Mouse (Mus musculus) limb, embryonic 15.5 days (tissue): ENCODE results near the gene Dolk. TPM values are rescaled to one million over a fixed set of nuclear protein-coding genes. Genes with fewer than 3 reads are reported as not detected.

ENCODE experiments used
- ATAC-seq: fragments of 200-750 bp; cut with Nextera tagmentation; 2 replicates; pipeline ENCODE4 v1.8.0; 2017; ENCODE audit warnings: low read depth, moderate TSS enrichment; ENCODE audit not compliant: insufficient number of reproducible peaks, low FRiP score, low TSS enrichment
- H3K27ac ChIP-seq: fragments of 300-500 bp; sonication (generic); 2 replicates; pipeline ENCODE4 v1.5.1; 2015; ENCODE audit warnings: moderate library complexity, mild to moderate bottlenecking, inconsistent platforms
- H3K27me3 ChIP-seq: fragments of 300-500 bp; sonication (generic); 2 replicates; pipeline ENCODE4 v1.6.1; 2015; ENCODE audit warnings: inconsistent platforms
- H3K36me3 ChIP-seq: fragments of 300-500 bp; sonication (generic); 2 replicates; pipeline ENCODE4 v1.6.1; 2015; ENCODE audit warnings: inconsistent platforms
- H3K4me1 ChIP-seq: fragments of 300-500 bp; sonication (generic); 2 replicates; pipeline ENCODE4 v1.6.1; 2015; ENCODE audit warnings: inconsistent platforms
- H3K4me2 ChIP-seq: fragments of 300-500 bp; sonication (generic); 2 replicates; pipeline ENCODE4 v1.6.1; 2015; ENCODE audit warnings: mild to moderate bottlenecking, inconsistent platforms
- H3K4me3 ChIP-seq: fragments of 300-500 bp; sonication (generic); 2 replicates; pipeline ENCODE4 v1.5.1; 2015; ENCODE audit warnings: mild to moderate bottlenecking, inconsistent platforms
- H3K9ac ChIP-seq: fragments of 300-500 bp; sonication (generic); 2 replicates; pipeline ENCODE4 v1.6.1; 2015; ENCODE audit warnings: inconsistent platforms
- H3K9me3 ChIP-seq: fragments of 300-500 bp; sonication (generic); 2 replicates; pipeline ENCODE4 v1.6.1; 2016; ENCODE audit warnings: inconsistent platforms
- WGBS: fragments of 180-500 bp; shearing (Covaris S2); methylation state at CpG from one replicate; pipeline ENCODE4 v1.1.7; 2015; 5-methylcytosine and 5-hydroxymethylcytosine counted together
- polyA plus RNA-seq: library from polyadenylated mRNA; unstranded; fragments of >200 nt; fragmentation: Nextera tagmentation; extraction: Ambion mirVana; gene quantifications from 2 replicates; pipeline ENCODE4 v1.2.1, GENCODE M21; 2015

The Dolk gene
- polyA plus RNA-seq: 31.5 and 33.4 TPM in 2 replicates

GRCm38 (mm10) chr2:30286192-30287026 lies at the start of gene Dolk, which contains the start of gene Nup188:
Dolk (minus strand) TSS chr2:30286334.
Nup188 (plus strand) TSS chr2:30286397.
- peak within 1 kb of the TSS; percentile 85 for H3K27ac ChIP-seq
- under 1% methylated on average over 64 of the region's 68 CpGs for WGBS
- H3K27me3 ChIP-seq: no peaks in the 10 kb centered on the region
- peaks cover 8% of the 10 kb centered on the region; the same call in 1 of the 2 replicates for H3K36me3 ChIP-seq
- peak within 1 kb of the TSS; percentile 92 for H3K4me3 ChIP-seq
- peak within 1 kb of the TSS; percentile 85 for H3K9ac ChIP-seq
- H3K4me2 ChIP-seq: peak within 1 kb of the TSS; percentile 94
- ATAC-seq: peak; percentile 93
- H3K4me1 ChIP-seq: peaks cover 23% of the 10 kb centered on the region
- H3K9me3 ChIP-seq: no peaks in the 10 kb centered on the region

- no peaks in the 10 kb centered on the region for H3K27me3 ChIP-seq
- no peaks in the 10 kb centered on the region for H3K4me1 ChIP-seq
- peaks cover 97% of the 10 kb centered on the region for H3K36me3 ChIP-seq
- no peak for ATAC-seq
- H3K9ac ChIP-seq: no peak overlapping the region
- no peak overlapping the region for H3K27ac ChIP-seq
- no peaks in the 10 kb centered on the region for H3K9me3 ChIP-seq
- no peak overlapping the region for H3K4me2 ChIP-seq
- H3K4me3 ChIP-seq: no peak overlapping the region
- 89% methylated on average over 2 of the region's 2 CpGs for WGBS
Measured at GRCm38 (mm10) chr2:30335324-30335723, 49.2 kb upstream of the Dolk start.

GRCm38 (mm10) chr2:30328791-30329190 lies 42.7 kb upstream of the Dolk start:
- no peaks in the 10 kb centered on the region for H3K27me3 ChIP-seq
- WGBS: 87% methylated on average over 3 of the region's 3 CpGs
- H3K4me2 ChIP-seq: no peak overlapping the region
- H3K4me1 ChIP-seq: no peaks in the 10 kb centered on the region
- H3K36me3 ChIP-seq: peaks cover 97% of the 10 kb centered on the region
- no peak overlapping the region for H3K4me3 ChIP-seq
- H3K9ac ChIP-seq: no peak overlapping the region
- no peaks in the 10 kb centered on the region for H3K9me3 ChIP-seq
- ATAC-seq: no peak
- no peak overlapping the region for H3K27ac ChIP-seq

GRCm38 (mm10) chr2:30327276-30327675 lies 41.1 kb upstream of the Dolk start:
- no peak overlapping the region for H3K9ac ChIP-seq
- WGBS: 88% methylated on average over 7 of the region's 7 CpGs
- no peak overlapping the region for H3K4me2 ChIP-seq
- ATAC-seq: no peak
- H3K36me3 ChIP-seq: peaks cover 97% of the 10 kb centered on the region
- no peak overlapping the region for H3K4me3 ChIP-seq
- H3K27me3 ChIP-seq: no peaks in the 10 kb centered on the region
- no peaks in the 10 kb centered on the region for H3K9me3 ChIP-seq
- no peaks in the 10 kb centered on the region for H3K4me1 ChIP-seq
- H3K27ac ChIP-seq: no peak overlapping the region

GRCm38 (mm10) chr2:30325296-30325695 lies 39.2 kb upstream of the Dolk start:
- WGBS: 92% methylated on average over 5 of the region's 5 CpGs
- H3K4me2 ChIP-seq: no peak overlapping the region
- no peak for ATAC-seq
- H3K36me3 ChIP-seq: peaks cover 95% of the 10 kb centered on the region
- no peak overlapping the region for H3K4me3 ChIP-seq
- no peak overlapping the region for H3K9ac ChIP-seq
- no peaks in the 10 kb centered on the region for H3K27me3 ChIP-seq
- no peak overlapping the region for H3K27ac ChIP-seq
- no peaks in the 10 kb centered on the region for H3K9me3 ChIP-seq
- no peaks in the 10 kb centered on the region for H3K4me1 ChIP-seq

GRCm38 (mm10) chr2:30323111-30323510 lies 37.0 kb upstream of the Dolk start:
- no peak overlapping the region for H3K9ac ChIP-seq
- H3K27ac ChIP-seq: no peak overlapping the region
- ATAC-seq: no peak
- no peak overlapping the region for H3K4me2 ChIP-seq
- peaks cover 87% of the 10 kb centered on the region for H3K36me3 ChIP-seq
- 91% methylated on average over 7 of the region's 7 CpGs for WGBS
- no peak overlapping the region for H3K4me3 ChIP-seq
- H3K9me3 ChIP-seq: no peaks in the 10 kb centered on the region
- H3K4me1 ChIP-seq: no peaks in the 10 kb centered on the region
- H3K27me3 ChIP-seq: no peaks in the 10 kb centered on the region

- Histone ChIP-seq H3K27me3 (no peaks in the 10 kb centered on the region), H3K4me2 (no peak overlapping the region), H3K9ac (no peak overlapping the region), H3K36me3 (peaks cover 86% of the 10 kb centered on the region), H3K9me3 (no peaks in the 10 kb centered on the region), H3K4me3 (no peak overlapping the region), H3K4me1 (no peaks in the 10 kb centered on the region), H3K27ac (no peak overlapping the region)
- no peak for ATAC-seq
- WGBS: 88% methylated on average over 4 of the region's 4 CpGs
Measured at GRCm38 (mm10) chr2:30319260-30319659, 33.1 kb upstream of the Dolk start.

- 93% methylated on average over 5 of the region's 5 CpGs for WGBS
- Histone ChIP-seq H3K4me3 (no peak overlapping the region), H3K9ac (no peak overlapping the region), H3K4me2 (no peak overlapping the region), H3K27ac (no peak overlapping the region), H3K4me1 (no peaks in the 10 kb centered on the region), H3K27me3 (no peaks in the 10 kb centered on the region), H3K36me3 (peaks cover 86% of the 10 kb centered on the region), H3K9me3 (no peaks in the 10 kb centered on the region)
- no peak for ATAC-seq
Measured at GRCm38 (mm10) chr2:30316955-30317354, 30.8 kb upstream of the Dolk start.

GRCm38 (mm10) chr2:30316136-30316535 lies 30.0 kb upstream of the Dolk start:
- 90% methylated on average over 4 of the region's 4 CpGs for WGBS
- Histone ChIP-seq H3K4me1 (no peaks in the 10 kb centered on the region), H3K4me3 (no peak overlapping the region), H3K27ac (no peak overlapping the region), H3K4me2 (no peak overlapping the region), H3K9me3 (no peaks in the 10 kb centered on the region), H3K9ac (no peak overlapping the region), H3K36me3 (peaks cover 85% of the 10 kb centered on the region), H3K27me3 (no peaks in the 10 kb centered on the region)
- ATAC-seq: no peak

GRCm38 (mm10) chr2:30311481-30311880 lies 25.3 kb upstream of the Dolk start:
- Histone ChIP-seq H3K4me1 (no peaks in the 10 kb centered on the region), H3K4me3 (no peak overlapping the region), H3K36me3 (peaks cover 96% of the 10 kb centered on the region), H3K27me3 (no peaks in the 10 kb centered on the region), H3K4me2 (no peak overlapping the region), H3K27ac (no peak overlapping the region), H3K9ac (no peak overlapping the region), H3K9me3 (no peaks in the 10 kb centered on the region)
- ATAC-seq: no peak
- WGBS: 87% methylated on average over 2 of the region's 2 CpGs

GRCm38 (mm10) chr2:30309351-30309750 lies 23.2 kb upstream of the Dolk start:
- H3K4me2 ChIP-seq: no peak overlapping the region
- H3K4me1 ChIP-seq: no peaks in the 10 kb centered on the region
- H3K9me3 ChIP-seq: no peaks in the 10 kb centered on the region
- H3K27ac ChIP-seq: no peak overlapping the region
- H3K36me3 ChIP-seq: peaks cover 95% of the 10 kb centered on the region
- no peak overlapping the region for H3K4me3 ChIP-seq
- WGBS: 92% methylated on average over 3 of the region's 3 CpGs
- no peaks in the 10 kb centered on the region for H3K27me3 ChIP-seq
- H3K9ac ChIP-seq: no peak overlapping the region
- no peak for ATAC-seq

GRCm38 (mm10) chr2:30306087-30306486 lies 20.0 kb upstream of the Dolk start:
- H3K9me3 ChIP-seq: no peaks in the 10 kb centered on the region
- H3K36me3 ChIP-seq: peaks cover 98% of the 10 kb centered on the region
- H3K27ac ChIP-seq: no peak overlapping the region
- H3K4me3 ChIP-seq: no peak overlapping the region
- WGBS: 89% methylated on average over 7 of the region's 7 CpGs
- no peak overlapping the region for H3K4me2 ChIP-seq
- H3K27me3 ChIP-seq: no peaks in the 10 kb centered on the region
- H3K4me1 ChIP-seq: no peaks in the 10 kb centered on the region
- H3K9ac ChIP-seq: no peak overlapping the region
- no peak for ATAC-seq
